Mouse (Mus musculus) T-helper 2 cell (primary cell): ENCODE results near the gene Fubp3.

Experiments used
- in situ Hi-C: fragments of 300-600 bp; cut with MboI, MseI; formaldehyde crosslinking; loops from one replicate; pipeline ENCODE4 v1.15.1; 2025; ENCODE audit warnings: high pct_unique_total_duplicates

The Fubp3 gene

DNA sequence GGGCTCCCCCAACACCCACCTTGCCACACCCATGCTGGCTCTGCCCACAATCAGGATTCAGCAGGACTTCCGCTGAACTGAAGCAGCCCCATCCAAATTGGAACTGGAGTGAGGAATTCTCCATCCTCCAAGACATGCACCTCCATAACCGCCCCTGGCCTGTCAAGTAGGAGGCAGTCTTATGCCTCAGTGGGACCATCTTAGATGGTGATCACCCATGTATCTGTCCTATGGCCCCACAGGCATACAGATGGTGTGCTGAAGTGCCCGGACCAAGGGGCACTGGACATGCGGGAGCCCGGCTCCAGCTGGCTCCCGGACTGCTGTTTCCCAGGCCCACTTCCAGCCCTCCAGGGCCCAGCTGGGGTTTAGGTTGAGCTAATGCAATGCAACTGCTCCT, 46.8 kb downstream of the Fubp3 start:
- in situ Hi-C loops: no loop called here

DNA sequence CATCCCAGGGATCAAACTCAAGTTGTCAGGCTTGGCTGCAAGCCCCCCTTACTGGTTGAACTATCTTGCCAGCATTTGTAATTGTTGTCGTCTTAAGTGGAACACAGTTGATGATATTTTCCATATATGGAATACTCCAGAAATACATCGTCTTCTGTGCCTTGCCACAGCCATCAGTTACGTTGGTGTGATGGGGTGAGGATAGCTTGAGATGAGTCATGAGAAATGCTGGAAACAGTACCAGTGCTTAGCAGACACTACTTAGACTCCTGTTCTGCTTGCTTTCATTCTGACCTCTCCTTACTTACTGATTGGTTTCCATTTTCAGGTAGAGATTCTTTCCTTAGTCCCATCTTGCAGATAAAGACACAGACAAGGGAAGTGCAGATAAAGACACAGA, 61.1 kb downstream of the Fubp3 start:
- in situ Hi-C loops: no loop called here

GRCm38 (mm10) chr2:31635281-31636137, 63.1 kb downstream of the Fubp3 start:
- in situ Hi-C loops: no loop called here

GRCm38 (mm10) chr2:31636138-31636741, 63.8 kb downstream of the Fubp3 start:
- in situ Hi-C loops: no loop called here

DNA sequence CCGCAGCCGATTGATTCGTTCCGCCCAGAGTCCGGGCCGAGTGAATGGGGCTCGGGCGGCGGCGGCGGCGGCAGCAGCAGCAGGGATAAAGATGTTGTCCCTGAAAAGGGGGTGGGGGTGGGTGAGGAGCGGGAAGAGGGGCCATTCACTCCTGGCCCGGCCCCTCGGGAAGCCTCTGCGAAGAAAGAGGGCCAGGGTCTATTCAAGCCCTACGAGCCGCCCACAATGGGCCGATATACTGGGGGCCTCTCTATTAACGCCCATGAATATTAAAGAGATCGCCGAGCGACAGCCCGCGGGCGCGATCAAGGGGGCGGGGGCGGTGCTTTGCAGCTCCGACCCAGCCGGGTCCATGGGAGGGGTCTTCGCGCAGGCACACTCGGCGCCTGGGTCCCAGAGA, 64.3 kb downstream of the Fubp3 start:
- in situ Hi-C loops: no loop called here

- in situ Hi-C loops: no loop called here
These were observed 64.9 kb downstream of the Fubp3 start for GRCm38 (mm10) chr2:31637311-31637710.

GRCm38 (mm10) chr2:31637807-31638206, 65.4 kb downstream of the Fubp3 start:
- in situ Hi-C loops: no loop called here

DNA sequence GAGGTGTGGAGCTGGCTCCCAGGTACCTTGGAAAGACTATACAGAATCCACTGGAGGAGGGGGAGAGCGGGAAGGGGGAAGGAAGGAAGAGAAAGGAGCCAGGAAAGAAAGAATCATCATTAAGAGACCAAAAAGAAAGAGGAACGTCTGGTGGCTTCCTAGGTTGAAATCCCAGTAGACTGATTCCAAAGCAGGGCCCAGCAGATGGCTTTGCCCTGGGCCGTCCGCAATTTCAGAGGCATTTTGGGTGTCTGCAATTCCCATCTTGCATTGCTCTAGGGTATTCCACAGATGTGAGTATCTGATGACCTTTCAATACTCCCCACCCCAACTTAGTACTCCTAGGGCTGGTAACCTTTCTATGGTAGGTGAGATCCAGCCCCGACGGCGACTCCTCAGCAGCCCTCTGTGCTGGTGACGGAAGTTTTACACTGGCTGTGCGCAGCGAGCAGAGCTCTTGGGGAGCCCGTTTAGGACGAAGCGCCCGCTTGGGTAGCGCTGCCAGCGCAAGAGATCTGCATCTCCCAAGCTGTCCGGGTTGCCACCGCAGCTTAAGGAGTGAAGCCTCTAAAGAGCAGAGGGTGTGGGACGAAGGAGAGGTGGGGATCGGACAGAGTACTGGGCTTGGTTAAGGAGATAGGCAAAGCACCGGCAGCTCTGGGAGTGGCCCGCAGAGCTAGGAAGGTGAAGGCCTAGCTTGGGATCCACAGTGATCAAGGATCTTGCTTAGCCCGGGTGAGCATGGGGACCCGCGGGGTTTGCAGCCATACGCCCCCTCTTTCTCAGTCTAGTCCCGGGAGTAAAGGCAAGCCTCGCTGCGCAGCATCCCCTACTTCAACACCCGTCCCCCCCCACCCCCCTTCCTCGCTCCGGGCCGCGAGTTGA, 66.4 kb downstream of the Fubp3 start:
- in situ Hi-C loops: no loop called here

DNA sequence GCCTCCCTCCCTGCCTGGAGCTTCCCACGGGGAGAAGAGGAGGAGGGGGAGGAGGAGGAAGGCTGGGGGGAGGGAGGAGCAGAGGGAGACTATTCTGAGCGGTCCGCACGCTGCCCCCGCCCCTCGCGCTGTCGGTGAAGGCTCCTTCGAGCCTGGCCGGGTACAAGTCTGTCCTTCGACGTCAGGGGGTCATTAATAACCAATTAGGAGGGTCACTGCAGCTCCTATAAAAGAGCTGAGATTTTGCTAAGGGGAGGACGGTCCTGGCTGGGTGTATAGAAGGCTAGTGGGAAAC, 67.0 kb downstream of the Fubp3 start:
- in situ Hi-C loops: no loop called here

GRCm38 (mm10) chr2:31639901-31640608, 67.6 kb downstream of the Fubp3 start, which contains the start of gene Prdm12:
Prdm12 (plus strand) TSS chr2:31640037.
- in situ Hi-C loops: no loop called here

GRCm38 (mm10) chr2:31640609-31641507, 68.4 kb downstream of the Fubp3 start:
- in situ Hi-C loops: no loop called here

DNA sequence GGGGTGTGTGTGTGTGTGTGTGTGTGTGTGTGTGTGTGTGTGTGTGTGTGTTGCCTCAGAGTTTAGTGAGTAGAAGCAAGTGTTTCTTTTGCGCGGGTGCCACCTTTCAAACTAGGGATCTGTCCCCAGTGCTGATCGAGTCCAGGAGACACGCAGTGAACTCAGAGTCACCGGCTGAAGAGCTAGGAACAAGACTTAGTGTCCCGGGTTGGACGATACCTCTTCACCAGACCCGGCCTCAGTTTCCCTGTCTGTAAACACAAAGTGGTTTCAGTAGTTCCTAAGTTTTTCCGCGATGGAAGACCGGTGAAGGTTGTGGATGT, 69.0 kb downstream of the Fubp3 start:
- in situ Hi-C loops: no loop called here

DNA sequence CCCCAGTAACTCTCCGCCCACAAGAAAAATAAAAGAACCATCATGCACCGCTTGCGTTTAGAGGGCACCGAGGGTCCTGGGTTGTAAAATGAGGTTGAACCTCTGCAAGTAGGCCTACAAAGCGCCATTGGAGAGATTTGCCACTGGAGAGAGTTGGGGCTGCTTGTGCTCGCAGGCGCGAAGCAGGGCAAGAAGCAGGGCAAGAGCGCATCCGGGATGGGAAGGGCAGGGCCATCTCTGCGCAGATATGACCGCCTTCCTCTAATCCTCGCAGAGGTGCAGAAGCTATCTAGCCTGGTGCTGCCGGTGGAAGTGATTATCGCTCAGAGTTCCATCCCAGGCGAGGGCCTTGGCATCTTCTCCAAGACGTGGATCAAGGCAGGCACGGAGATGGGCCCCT, 69.5 kb downstream of the Fubp3 start:
- in situ Hi-C loops: no loop called here

- in situ Hi-C loops: loop anchor here (5.0 kb wide), 1 partner anchor 172 kb away; no protein-coding TSS in a partner anchor
These were observed 81.8 kb downstream of the Fubp3 start for GRCm38 (mm10) chr2:31653971-31654853.

DNA sequence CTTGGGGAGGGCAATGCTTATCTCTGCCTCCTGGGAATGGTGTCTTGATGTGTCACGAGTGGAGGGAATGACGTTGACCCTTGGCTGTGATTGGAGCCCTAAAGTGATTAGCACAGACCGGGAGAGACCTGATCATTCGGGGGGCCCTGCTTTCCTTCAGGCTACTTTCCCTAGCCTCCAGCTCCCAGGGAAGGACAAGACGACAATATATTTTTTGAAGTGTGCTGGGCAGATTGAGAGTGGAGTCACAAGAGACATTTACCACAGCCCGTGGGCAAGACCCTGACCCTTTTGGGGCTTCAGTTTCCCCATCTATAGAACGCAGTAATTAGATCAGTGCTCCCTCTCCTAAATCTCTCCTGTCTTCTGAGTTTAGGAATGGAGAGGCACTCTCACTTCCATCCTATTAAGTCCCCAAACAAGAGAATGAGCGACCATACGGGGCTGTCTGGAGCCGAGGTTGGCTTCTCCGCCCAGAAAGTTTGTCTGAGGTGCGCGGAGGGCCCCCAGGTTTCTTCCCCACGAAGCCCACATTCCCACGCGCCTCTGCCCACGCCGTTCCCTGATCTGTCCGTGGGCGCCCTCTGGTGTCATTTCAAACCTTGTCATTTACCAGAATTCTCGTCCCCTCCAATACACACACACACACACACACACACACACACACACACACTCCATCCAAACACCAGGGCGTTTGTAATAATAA, 82.6 kb downstream of the Fubp3 start:
- in situ Hi-C loops: loop anchor here (5.0 kb wide), 1 partner anchor 173 kb away; no protein-coding TSS in a partner anchor

- in situ Hi-C loops: no loop called here
These were observed 83.9 kb downstream of the Fubp3 start for GRCm38 (mm10) chr2:31656374-31656773.

GRCm38 (mm10) chr2:31662939-31663803, 90.7 kb downstream of the Fubp3 start:
- in situ Hi-C loops: no loop called here

DNA sequence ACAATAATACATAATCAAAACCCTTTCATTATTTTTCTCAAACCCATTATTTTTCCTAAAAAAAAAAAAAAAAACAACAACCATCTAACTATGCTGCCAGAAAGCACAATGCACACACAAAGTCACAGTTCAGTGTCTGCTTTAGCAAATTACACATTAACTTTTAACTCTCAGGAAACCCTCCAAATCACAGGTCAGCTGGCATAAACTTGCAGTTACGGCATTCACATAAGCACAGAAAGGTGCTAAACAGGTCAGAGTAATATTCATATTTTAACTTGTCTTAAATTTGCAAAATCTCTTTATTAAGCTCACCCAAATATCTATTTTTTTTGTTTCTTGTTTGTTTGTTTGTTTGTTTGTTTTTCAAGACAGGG, 91.3 kb downstream of the Fubp3 start:
- in situ Hi-C loops: no loop called here
